Mouse (Mus musculus): ENCODE measurements around the gene Kcnj14.

The Kcnj14 gene

DNA sequence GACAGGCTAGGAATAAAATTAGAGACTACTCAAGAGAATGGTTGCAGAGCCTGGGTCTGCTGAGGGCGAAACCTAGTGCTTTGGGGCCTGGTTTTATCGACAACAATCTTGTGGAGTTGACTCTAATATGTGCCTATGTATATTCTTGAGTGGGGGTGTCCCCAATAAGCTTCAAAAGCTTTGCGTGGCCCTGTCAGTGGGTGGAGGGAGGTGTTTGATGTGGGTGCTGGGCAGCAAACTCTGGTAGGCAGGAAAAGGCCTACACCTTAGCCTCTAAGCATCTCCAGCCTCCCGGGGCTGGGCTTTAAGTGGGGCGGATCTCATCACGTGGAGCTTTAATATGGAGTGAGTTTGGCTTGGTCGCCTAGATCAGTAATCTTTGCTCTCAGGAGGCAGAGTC lies 25.7 kb downstream of the Kcnj14 start:
- intact Hi-C loops (cut with DNase I), result no loop called here

DNA sequence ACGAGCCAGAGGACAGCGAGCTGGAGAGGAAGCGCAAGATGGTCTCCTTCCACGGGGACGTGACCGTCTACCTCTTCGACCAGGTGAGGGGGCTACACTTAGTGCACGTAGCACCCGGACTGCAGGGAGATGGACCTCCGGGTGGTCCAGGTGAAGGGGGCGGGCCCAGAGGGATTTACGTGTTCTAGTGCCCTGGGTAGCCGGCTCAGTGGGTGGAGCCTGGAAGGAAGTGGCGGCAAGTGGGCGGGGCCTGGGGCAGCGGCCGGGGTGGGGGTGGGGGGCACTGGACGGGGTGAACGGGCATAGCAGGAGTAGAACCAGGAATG lies 26.1 kb downstream of the Kcnj14 start:
- intact Hi-C loops (cut with DNase I), result no loop called here

DNA sequence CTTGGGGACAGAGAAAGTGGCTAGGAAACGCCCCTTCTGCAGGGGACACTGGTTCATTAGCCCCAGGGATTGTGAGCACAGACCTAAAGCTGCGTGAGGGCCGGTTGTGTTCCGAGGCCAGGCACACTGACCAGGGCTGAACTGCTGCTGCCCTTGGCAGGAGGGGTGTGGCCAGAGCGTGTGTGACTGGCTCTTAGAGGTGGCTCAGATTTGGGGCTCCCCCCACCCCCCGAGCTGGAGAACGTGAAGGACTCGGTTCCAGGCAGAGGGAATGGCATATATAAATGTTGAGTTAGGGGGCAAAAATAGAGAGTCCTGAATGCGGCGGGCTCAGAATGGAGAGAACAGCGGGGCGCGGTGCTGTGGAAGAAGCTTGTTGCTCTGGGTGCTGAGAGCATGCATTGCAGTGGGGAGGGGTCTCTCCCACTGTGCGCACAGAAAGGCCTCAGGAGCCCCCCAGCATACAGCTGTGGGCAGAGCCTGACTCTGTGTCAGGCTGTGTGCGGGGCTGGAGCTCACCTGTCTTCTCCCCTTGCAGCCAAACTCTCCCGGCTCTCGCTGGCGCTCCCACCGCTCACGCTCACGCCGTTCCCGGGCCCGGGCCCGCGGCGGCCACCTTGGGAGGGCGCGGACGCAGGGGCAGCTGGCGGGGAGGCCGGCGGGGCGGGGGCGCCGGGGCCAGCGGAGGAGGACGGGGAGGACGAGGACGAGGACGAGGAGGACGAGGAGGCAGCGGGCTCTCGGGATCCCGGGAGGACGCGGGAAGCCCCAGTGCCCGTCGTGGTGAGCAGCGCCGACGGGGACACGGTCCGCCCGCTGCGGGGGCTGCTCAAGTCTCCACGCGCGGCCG lies 26.7 kb downstream of the Kcnj14 start:
- intact Hi-C loops (cut with DNase I), result no loop called here

DNA sequence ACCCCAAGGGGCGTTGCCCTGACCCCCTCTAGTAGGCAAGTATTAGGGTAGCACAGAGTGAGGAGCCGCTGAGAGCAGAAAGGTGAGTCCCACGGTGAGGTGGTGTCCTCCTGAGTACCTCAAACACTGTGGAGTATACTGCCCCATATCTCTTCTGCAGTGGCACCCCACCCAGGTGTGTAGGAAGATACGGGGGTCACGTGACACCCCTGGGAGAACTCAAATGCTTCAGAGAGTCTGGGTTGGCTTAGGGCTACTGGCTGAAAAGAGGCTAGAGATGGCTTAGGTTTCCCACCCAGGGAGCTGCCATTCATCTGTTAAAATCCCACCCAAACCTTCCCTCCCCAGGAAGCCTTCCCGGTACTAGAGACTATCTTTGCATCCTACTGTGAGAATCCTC lies 27.6 kb downstream of the Kcnj14 start:
- intact Hi-C loops (cut with DNase I), result no loop called here

DNA sequence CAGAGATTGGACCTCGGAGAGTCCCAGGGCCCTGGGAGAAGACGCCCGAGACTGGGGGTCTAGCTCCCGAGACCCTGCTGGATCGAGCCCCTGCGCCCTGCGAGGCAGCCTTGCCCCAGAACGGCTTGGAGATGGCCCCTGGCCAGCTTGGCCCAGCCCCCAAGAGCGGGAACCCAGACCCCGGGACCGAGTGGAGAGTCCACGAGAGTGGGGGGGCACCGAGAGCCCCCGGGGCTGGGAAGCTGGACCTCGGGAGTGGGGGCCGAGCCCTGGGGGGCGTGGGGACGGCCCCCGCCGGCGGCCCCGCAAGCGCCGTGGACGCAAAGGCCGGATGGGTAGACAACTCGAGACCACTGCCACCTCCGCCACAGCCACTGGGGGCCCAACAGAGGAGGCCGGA lies 29.6 kb downstream of the Kcnj14 start:
- intact Hi-C loops (cut with DNase I), result no loop called here

DNA sequence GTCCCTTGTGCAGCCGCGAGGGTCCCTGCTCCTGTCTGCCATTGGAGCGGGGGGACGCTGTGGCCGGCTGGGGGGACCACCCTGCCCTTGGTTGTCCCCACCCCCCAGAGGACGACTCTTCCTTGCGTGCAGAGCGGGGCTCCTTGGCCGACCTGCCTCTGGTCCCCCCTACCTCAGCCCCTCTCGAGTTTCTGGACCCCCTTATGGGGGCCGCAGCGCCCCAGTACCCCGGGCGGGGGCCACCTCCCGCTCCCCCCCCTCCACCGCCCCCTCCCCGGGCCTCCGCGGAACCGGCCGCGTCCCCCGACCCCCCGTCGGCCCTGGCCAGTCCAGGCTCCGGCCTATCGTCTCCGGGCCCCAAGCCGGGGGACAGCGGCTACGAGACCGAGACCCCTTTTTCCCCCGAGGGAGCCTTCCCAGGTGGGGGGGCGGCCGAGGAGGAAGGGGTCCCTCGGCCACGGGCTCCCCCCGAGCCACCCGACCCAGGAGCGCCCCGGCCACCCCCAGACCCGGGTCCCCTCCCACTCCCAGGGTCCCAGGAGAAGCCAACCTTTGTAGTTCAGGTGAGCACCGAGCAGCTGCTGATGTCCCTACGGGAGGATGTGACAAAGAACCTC lies 30.5 kb downstream of the Kcnj14 start:
- intact Hi-C loops (cut with DNase I), result no loop called here

DNA sequence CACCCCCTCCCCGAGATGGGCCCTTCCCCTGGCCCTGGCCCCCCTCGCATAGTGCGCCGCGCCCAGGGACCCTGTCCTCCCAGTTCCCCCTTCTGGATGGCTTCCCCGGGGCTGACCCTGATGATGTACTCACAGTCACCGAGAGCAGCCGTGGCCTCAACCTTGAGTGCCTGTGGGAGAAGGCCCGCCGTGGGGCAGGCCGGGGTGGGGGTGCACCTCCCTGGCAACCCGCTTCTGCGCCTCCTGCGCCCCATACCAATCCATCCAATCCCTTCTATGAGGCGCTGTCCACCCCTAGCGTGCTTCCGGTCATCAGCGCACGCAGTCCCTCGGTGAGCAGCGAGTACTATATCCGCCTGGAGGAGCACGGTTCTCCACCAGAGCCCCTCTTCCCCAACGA lies 31.3 kb downstream of the Kcnj14 start:
- intact Hi-C loops (cut with DNase I), result no loop called here

DNA sequence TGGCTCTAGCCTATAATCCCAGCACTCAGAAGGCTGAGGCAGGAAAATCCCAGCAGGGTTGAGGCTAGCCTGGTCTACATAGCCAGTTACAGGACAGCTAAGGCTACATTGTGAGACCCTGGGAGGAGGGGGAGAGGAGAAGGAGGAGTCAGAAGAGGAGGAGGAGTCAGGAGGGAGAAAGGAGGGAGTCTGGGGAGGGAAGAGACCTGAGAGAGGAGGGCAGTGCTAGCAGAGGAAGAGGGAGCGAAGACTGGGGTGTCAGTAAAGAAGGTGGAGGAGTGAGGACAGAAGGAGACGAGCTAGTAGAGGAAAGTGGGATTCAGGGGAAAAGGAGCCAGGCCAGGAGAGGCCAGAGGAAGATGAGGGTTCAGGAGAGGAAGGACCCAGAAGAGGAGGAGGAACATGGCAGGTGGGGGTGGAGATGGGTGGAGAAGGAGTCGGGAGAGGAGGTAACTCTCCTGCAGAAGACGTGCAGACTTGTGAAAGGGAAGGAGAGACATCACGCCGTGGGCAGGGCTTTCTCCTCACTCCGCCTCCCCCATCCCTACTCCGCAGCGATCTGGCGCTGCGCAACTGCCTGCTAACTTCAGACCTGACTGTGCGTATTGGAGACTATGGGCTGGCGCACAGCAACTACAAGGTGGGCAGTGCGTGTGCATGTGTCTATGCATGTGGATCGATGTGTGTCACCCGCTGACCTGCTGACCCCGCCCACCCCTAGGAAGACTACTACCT lies 32.7 kb downstream of the Kcnj14 start:
- intact Hi-C loops (cut with DNase I), result no loop called here

DNA sequence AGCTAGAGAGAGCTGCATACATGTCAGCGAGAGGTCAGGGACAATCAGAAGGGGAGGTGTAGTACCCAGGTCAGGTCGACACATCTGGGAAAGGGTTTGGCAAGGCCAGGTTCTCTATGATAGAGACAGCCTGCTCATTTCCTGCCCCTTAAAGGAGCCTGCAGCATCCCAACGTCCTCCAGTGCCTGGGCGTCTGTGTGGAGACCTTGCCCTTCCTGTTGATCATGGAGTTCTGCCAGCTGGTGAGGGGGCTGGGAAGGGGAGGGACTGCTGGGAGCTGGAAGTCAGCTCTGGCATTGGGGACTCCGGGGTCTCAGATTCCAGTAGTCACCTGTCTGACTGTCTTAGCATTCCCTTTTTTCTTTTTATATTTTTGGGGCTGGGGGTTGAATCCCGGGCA lies 33.9 kb downstream of the Kcnj14 start:
- intact Hi-C loops (cut with DNase I), result no loop called here

DNA sequence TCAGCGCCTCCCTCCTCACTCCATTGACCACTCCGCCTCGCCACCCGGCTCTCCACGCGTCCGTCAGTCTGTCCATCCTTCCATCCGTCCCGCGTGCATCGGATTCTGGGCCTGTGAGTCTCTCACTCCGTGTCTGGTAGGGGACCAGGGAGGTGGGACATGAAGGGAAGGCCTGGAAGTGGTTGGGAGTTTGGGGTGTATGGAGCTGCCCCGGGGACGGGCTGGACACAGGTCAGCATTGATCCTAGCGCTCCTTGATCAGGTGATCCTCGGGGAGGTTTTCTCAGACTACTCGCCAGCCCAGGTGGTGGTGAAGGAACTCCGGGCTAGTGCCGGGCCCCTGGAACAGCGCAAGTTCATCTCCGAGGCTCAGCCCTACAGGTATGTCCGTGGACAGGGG lies 36.9 kb downstream of the Kcnj14 start:
- intact Hi-C loops (cut with DNase I), result no loop called here

DNA sequence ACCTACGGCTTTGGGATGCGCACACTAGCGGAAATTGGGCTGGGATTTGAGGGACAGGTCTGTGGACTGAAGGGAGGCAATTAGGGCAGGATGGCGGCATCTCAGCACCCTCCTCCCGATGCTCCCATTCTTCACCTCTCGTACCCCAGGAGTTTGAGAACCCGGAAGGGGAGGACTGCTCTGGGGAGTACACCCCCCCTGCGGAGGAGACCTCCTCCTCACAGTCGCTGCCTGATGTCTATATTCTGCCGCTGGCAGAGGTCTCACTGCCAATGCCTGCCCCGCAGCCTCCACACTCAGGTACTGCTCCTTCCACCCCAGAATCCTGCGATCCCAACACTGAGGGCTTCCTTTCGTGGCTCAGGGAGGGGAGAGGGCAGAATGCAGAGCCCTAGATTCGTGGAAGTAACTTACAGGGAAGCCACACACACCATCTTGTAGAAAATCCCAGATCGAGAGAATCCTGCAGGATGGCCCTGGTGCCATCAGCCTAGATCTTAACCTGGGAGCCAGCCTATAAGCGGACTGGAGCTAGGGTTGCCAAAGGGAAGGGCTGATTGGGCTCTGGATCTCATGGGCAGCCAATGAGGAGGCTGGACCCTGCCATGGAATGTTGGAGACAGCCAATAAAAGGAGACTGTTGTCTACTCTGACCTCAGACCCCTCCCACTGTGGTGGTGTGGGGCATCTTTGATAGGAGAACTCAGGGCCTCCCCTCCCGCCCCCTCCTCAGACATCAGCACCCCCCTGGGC lies 37.7 kb downstream of the Kcnj14 start:
- intact Hi-C loops (cut with DNase I), result no loop called here

DNA sequence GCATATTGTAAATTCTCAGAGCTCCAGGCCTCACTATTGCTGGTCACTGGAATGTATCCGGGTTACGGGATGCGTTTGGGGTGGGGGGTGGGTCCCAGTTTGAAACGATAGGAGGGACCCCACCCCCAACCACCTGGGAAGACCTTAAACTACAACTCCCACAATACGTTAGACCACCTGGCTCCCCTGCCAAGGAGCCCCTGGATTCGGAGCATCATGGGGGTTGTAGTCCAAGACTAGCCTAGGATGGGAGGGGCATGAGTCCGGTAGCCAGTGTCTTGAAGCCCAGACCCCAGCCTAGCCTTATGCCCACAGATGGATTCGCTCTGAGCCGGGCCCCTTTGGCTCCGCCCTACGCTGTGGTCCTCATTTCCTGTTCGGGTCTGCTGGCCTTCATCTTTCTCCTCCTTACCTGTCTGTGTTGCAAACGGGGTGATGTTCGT lies 38.4 kb downstream of the Kcnj14 start:
- intact Hi-C loops (cut with DNase I), result no loop called here

DNA sequence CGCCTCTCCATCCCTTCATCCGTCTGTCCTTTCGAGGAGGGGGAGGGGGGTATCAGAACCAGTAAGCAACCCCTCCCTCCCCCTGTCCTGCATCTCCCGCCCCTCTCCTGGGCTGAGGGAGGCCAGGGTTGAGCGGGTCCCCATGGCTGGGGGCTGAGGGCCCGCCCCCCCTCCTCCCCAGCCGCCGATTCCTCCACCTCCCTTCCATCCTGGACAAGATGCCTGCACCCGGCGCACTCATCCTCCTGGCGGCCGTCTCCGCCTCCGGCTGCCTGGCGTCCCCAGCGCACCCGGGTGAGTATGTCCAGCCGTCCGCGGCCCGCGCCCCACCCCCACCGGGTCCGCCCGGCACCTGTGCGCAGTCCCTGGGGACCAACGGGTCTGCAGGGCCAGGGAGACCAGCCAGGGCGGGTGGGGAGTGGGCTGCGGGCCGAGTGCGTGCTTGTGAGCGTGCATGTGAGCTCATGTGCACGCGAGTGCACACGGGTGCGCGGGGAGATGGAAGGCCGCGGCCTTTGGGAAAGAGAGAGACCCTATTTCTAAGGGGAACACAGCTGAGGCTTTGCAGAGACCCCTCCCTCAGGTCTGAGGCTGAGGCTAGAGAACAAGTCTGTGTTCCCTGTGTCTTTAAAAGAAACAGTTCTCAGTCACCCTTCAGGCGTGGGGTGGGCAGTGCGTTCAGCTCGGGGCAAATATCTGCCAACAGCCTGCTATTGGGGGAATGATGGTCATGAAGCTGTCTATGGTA lies 39.0 kb downstream of the Kcnj14 start:
- intact Hi-C loops (cut with DNase I), result no loop called here

DNA sequence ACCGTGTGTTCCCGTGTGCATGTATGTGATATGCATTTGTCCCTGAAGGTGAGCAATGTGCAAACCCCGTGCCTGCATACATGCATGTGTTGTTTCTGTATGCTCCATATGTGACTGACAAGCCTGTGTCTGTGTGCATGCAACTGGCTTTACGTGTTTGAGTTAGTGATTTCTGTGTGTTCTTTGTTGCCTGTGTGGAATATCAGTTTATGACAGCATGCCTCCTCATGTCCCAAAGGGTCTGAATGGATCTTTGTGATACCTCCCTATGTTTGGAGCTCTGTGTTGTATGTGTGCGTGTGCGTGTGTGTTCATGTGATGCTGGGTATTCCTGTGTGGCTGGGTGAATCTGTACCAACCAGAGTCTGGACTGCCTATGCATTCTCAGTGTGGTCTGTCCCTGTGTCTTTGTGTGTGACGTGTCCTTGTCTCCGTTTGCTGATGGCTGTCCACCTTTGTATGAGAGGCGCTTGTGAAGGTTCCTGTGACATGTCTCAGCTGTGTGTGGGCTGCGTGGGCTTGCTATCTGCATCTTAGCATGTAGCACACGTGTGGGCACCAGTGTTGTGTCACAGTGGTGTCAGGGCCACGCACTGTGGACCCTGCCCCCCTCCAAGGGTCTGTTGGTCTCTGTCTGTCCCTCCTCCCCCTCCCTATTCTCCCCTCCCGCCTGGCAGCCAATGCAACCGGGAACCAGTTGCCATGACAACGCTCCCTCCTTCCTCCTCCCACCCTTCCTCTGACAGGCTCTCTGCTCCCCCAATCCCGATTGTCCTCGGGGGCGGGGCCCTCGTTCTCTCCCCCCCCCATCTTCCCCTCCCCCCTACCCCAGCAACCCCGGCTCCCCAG lies 39.8 kb downstream of the Kcnj14 start, which contains the start of gene Sult2b1:
Gene Sult2b1, minus strand, starts transcription at position 146 of the 849 bp plus-strand sequence.
- intact Hi-C loops (cut with DNase I), result no loop called here

DNA sequence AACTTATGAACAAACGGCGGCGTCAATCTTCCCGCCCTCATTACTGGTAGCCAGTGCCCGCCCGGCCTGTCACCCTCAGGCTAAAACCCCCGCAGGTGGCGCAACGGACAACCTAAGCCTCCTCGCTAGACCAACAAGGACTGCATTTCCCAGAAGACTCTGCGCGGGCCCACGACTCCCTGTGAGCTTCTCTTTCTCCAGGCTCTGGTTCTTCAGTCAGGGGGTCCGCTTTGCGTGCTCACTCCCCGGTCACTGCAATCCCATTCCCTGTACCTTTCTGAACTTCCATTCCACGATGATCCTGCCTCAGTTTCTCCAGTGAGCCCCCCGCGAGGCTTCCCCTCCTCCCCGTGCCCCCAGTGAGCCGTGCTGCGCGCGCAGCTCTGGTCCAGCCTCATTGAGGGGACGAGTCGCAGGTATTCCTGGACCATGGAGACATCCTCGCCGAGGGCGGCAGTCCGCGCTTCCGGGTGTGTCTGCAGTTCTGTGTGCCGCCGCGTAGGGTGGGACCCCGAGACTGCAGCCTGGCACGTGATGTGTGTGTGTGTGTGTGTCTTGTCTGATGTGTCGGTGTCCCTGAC lies 41.0 kb downstream of the Kcnj14 start, which contains the start of gene Lmtk3:
Gene Lmtk3, plus strand, starts transcription at position 228 of the 581 bp plus-strand sequence.
- intact Hi-C loops (cut with DNase I), result no loop called here

DNA sequence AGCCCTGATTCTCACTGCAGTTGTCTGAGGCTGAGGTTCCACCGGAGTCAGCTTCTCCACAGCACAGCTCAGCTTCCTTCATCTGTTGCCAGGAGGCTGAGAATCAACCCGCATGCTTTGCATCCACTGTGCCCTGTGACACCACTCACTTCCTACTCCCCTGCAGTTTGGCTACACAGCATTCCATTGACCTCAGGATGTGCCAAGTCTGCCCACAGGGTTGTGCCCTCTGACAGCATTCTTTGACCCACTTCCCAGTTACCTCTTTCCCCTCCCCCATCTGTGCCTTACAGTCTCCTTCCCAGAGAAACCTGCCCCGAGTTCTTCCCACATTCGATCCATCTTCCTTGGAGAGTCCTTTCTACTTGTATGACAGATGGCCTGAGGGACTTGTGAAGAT lies 42.3 kb downstream of the Kcnj14 start:
- intact Hi-C loops (cut with DNase I), result no loop called here

DNA sequence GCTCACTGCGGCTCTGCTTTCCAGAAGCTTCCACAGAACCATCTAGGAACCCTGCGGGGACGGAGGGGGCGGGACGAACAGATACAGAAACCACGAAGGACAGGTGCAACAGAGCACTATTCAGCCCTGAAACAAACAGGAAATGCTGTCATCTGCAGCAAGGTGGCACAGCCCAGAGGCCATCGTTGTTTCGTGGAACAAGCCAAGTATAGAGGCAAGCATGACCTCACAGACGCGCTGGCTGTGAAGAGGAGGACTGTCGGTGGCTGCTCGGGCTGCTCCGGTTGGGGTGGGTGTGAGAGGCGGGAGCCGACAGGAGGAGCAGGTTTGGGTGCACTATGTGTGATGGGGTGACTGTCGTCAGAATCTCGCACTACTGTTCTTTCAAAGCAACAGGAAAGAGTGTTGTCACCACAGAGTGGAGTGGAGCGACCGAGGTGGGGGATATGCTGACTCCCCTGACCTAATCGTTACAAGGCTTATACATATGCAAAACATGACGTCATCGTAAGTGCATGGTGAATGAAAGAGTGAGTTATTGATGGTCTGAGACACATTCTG lies 45.4 kb downstream of the Kcnj14 start:
- intact Hi-C loops (cut with DNase I), result no loop called here

DNA sequence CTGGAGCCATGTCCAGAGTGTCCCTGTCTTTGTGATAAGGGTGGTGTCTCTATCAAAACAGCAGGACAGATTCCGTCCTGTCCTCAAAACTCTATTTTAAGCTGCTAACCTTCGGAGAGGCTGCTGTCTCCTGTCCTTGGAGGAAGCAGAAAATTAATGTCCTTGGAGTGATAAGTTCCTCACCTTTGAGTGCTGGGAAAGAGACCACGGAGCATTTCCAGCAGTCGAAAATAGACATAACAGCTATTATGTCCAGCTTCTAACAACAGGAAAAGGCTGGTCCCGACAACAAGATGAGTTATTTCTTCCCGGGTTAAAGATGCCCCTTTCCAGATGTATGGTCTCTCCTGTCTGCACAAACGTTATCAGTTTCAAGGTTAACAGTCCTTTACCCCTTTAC lies 49.3 kb downstream of the Kcnj14 start:
- intact Hi-C loops (cut with DNase I), result no loop called here

DNA sequence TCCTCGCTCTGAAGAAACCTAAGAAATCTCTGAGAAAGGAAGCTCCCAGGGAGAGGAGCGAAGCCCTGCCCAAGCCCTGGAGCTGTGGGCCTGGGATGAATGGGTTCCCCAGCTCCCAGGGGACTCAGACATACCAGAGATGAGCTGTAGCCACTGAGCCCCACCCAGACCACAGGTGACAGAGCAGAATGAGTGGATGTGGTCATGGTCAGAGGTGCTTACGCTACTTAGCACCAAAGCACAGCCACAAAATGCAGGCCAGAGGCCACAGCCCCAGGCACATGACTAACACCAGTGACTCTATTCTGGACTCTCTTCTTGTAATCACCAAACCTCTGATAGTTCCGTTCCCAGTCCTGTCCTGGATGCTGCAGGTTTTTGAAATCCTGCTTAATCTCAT lies 53.5 kb downstream of the Kcnj14 start:
- intact Hi-C loops (cut with DNase I), result no loop called here

Measured in adrenal gland (tissue).